Mouse (Mus musculus): ENCODE results near the gene Gm42669. TPM values are rescaled to one million over a fixed set of nuclear protein-coding genes. Genes with fewer than 3 reads are reported as not detected.

The Gm42669 gene
- polyA plus RNA-seq, 1 experiment, result 0.04 TPM

DNA sequence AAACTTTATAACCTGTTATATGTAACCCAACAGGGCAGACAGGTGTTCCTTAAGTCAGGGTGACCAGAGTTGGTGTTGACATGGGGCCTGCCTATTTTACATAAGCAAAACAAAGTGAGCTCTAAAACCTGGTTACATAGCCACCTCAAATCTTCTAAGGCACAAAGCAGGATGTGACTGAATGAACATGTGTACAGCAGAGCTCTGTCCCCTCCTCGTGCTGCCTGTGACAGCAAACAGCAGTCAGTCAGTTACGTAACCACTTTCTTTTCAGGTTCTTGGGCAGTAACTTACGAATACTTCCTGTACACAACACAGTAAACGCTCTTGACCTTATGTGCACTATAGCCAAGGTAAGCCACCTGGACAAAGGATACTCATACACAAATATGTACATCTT lies 38.5 kb downstream of the Gm42669 start:
- peaks cover under 1% of the 10 kb centered on the region for H3K27me3 ChIP-seq (ENCODE audit: control insufficient read depth, insufficient read depth, insufficient read length)
- no peak overlapping the region for H3K4me3 ChIP-seq (ENCODE audit: insufficient read depth, poor library complexity, severe bottlenecking)
- H3ac ChIP-seq (ENCODE audit: control insufficient read depth, insufficient read length, low read depth), result no peak overlapping the region
- H3K79me2 ChIP-seq (ENCODE audit: control insufficient read depth, insufficient read depth), result no peaks in the 10 kb centered on the region
- no peaks in the 10 kb centered on the region for H3K36me3 ChIP-seq (ENCODE audit: control insufficient read depth, insufficient read depth)
- no peaks in the 10 kb centered on the region for H3K79me3 ChIP-seq (ENCODE audit: low read depth)
- TF ChIP-seq USF1 (IDR thresholded peaks at IDR 0.05; ENCODE audit: low read depth), result no peak
- no peak for TF ChIP-seq MYOD1 (IDR thresholded peaks at IDR 0.05; ENCODE audit: control insufficient read depth, insufficient read length, low read depth)
- no peak for TF ChIP-seq MYOG (IDR thresholded peaks at IDR 0.05; ENCODE audit: control insufficient read depth, extremely low read depth, insufficient read length)
- no peak for TF ChIP-seq FOSL1 (IDR thresholded peaks at IDR 0.05; ENCODE audit: insufficient read depth, low read length, poor library complexity, severe bottlenecking)
- no peak for TF ChIP-seq CTCF (IDR thresholded peaks at IDR 0.05; ENCODE audit: control insufficient read depth, insufficient read depth, insufficient read length)
- TF ChIP-seq CEBPB (IDR thresholded peaks at IDR 0.05; ENCODE audit: low read depth), result no peak
- TF ChIP-seq MAX (IDR thresholded peaks at IDR 0.05), result no peak

DNA sequence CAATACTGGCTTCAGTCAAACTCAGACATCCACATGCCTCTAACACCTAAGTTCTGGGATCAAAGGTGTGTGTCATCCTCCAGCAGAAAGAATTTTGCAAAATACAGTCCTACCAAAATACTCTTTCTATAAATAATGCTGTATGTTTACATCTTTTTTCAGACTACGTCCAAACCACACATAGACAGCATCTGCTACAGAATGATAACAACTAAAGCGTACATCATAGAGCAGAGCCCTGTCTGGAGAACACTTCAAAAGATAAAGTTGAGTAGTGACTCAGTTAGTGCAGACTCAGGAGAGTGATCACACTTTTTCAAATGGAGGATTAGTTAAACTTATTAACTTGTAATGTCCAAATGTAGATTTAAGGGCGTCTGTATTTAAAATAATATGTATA lies 40.5 kb downstream of the Gm42669 start:
- no peak for TF ChIP-seq USF1 (IDR thresholded peaks at IDR 0.05; ENCODE audit: low read depth)
- no peak for TF ChIP-seq MAX (IDR thresholded peaks at IDR 0.05)
- TF ChIP-seq MYOG (IDR thresholded peaks at IDR 0.05; ENCODE audit: control insufficient read depth, extremely low read depth, insufficient read length), result no peak
- TF ChIP-seq FOSL1 (IDR thresholded peaks at IDR 0.05; ENCODE audit: insufficient read depth, low read length, poor library complexity, severe bottlenecking), result no peak
- no peak for TF ChIP-seq MYOD1 (IDR thresholded peaks at IDR 0.05; ENCODE audit: control insufficient read depth, insufficient read length, low read depth)
- no peak for TF ChIP-seq CEBPB (IDR thresholded peaks at IDR 0.05; ENCODE audit: low read depth)
- no peak for TF ChIP-seq CTCF (IDR thresholded peaks at IDR 0.05; ENCODE audit: control insufficient read depth, insufficient read depth, insufficient read length)
- Histone ChIP-seq H3K4me3 (ENCODE audit: insufficient read depth, poor library complexity, severe bottlenecking) (no peak overlapping the region), H3K27me3 (ENCODE audit: control insufficient read depth, insufficient read depth, insufficient read length) (no peaks in the 10 kb centered on the region), H3K36me3 (ENCODE audit: control insufficient read depth, insufficient read depth) (no peaks in the 10 kb centered on the region), H3K79me3 (ENCODE audit: low read depth) (no peaks in the 10 kb centered on the region), H3K79me2 (ENCODE audit: control insufficient read depth, insufficient read depth) (no peaks in the 10 kb centered on the region), H3ac (ENCODE audit: control insufficient read depth, insufficient read length, low read depth) (no peak overlapping the region)

DNA sequence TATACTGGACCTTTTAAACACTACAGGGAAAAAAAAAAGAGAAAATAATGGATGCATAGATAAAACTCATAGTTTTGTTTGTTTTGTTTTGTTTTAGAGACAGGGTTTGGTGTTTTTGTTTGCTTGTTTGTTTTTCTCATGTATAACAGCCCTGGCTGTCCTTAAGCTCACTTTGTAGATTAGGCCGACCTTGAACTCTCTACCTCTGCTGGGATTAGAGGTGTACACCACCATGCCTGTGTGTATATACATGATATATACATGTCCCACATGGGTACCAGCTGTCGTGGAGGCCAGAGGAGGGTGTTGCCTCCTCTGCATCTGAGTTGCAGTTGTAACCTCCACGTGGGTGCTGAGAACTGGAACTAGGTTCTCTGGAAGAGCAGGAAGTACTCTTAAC lies 41.0 kb downstream of the Gm42669 start:
- Histone ChIP-seq H3ac (ENCODE audit: control insufficient read depth, insufficient read length, low read depth) (no peak overlapping the region), H3K79me2 (ENCODE audit: control insufficient read depth, insufficient read depth) (no peaks in the 10 kb centered on the region), H3K36me3 (ENCODE audit: control insufficient read depth, insufficient read depth) (no peaks in the 10 kb centered on the region), H3K27me3 (ENCODE audit: control insufficient read depth, insufficient read depth, insufficient read length) (no peaks in the 10 kb centered on the region), H3K4me3 (ENCODE audit: insufficient read depth, poor library complexity, severe bottlenecking) (no peak overlapping the region), H3K79me3 (ENCODE audit: low read depth) (no peaks in the 10 kb centered on the region)
- TF ChIP-seq MYOG (IDR thresholded peaks at IDR 0.05; ENCODE audit: control insufficient read depth, extremely low read depth, insufficient read length), result no peak
- no peak for TF ChIP-seq MAX (IDR thresholded peaks at IDR 0.05)
- no peak for TF ChIP-seq USF1 (IDR thresholded peaks at IDR 0.05; ENCODE audit: low read depth)
- TF ChIP-seq CEBPB (IDR thresholded peaks at IDR 0.05; ENCODE audit: low read depth), result no peak
- no peak for TF ChIP-seq CTCF (IDR thresholded peaks at IDR 0.05; ENCODE audit: control insufficient read depth, insufficient read depth, insufficient read length)
- TF ChIP-seq FOSL1 (IDR thresholded peaks at IDR 0.05; ENCODE audit: insufficient read depth, low read length, poor library complexity, severe bottlenecking), result no peak
- TF ChIP-seq MYOD1 (IDR thresholded peaks at IDR 0.05; ENCODE audit: control insufficient read depth, insufficient read length, low read depth), result no peak

DNA sequence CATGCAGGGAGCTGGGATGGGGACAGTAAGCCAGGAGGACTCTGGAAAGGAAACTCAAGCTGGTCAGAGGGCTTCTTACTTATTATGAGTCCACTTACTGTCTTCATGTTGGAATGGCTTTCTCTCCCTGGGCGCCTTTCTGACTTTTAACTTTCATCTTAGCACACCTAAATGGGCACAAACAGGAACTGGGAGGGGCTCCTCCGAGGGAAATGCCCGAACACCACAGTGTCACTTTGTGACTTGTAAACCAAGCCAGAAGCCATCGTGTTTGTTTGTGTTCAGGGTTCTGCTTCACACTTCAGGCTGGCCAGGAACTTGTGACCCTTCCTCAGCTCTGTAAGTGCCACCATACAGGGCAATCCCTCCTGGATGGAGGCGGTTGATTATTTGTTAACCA lies 46.9 kb downstream of the Gm42669 start:
- Histone ChIP-seq H3K79me2 (ENCODE audit: control insufficient read depth, insufficient read depth) (no peaks in the 10 kb centered on the region), H3K27me3 (ENCODE audit: control insufficient read depth, insufficient read depth, insufficient read length) (no peaks in the 10 kb centered on the region), H3K36me3 (ENCODE audit: control insufficient read depth, insufficient read depth) (peaks cover 21% of the 10 kb centered on the region), H3ac (ENCODE audit: control insufficient read depth, insufficient read length, low read depth) (no peak overlapping the region), H3K79me3 (ENCODE audit: low read depth) (no peaks in the 10 kb centered on the region), H3K4me3 (ENCODE audit: insufficient read depth, poor library complexity, severe bottlenecking) (no peak overlapping the region)
- no peak for TF ChIP-seq MAX (IDR thresholded peaks at IDR 0.05)
- TF ChIP-seq MYOG (IDR thresholded peaks at IDR 0.05; ENCODE audit: control insufficient read depth, extremely low read depth, insufficient read length), result no peak

DNA sequence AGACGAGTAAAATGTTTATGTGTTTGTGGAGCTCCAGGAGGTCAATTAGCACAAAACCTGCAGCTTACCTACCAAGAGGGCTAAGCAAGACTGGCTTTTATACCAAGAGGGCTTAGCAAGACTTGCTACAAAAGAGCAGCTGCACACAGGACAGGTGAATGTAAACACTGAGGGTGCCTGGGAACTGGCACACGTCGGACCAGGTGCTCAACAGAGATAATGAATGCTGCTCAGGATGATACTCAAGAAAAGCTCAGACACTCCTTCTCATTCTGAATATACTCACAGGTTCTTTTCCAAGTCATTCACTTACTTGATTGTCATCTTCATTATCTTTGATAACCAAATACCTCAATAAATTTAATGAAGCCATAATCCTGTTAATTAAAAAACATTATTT lies 49.5 kb downstream of the Gm42669 start:
- H3K4me3 ChIP-seq (ENCODE audit: insufficient read depth, poor library complexity, severe bottlenecking), result no peak overlapping the region
- H3ac ChIP-seq (ENCODE audit: control insufficient read depth, insufficient read length, low read depth), result no peak overlapping the region
- no peak for TF ChIP-seq MYOD1 (IDR thresholded peaks at IDR 0.05; ENCODE audit: control insufficient read depth, insufficient read length, low read depth)
- TF ChIP-seq CTCF (IDR thresholded peaks at IDR 0.05; ENCODE audit: control insufficient read depth, insufficient read depth, insufficient read length), result no peak
- no peak for TF ChIP-seq CEBPB (IDR thresholded peaks at IDR 0.05; ENCODE audit: low read depth)
- TF ChIP-seq MAX (IDR thresholded peaks at IDR 0.05), result no peak
- TF ChIP-seq USF1 (IDR thresholded peaks at IDR 0.05; ENCODE audit: low read depth), result no peak
- no peak for TF ChIP-seq MYOG (IDR thresholded peaks at IDR 0.05; ENCODE audit: control insufficient read depth, extremely low read depth, insufficient read length)
- no peak for TF ChIP-seq FOSL1 (IDR thresholded peaks at IDR 0.05; ENCODE audit: insufficient read depth, low read length, poor library complexity, severe bottlenecking)
- H3K79me3 ChIP-seq (ENCODE audit: low read depth), result no peaks in the 10 kb centered on the region
- no peaks in the 10 kb centered on the region for H3K79me2 ChIP-seq (ENCODE audit: control insufficient read depth, insufficient read depth)
- H3K36me3 ChIP-seq (ENCODE audit: control insufficient read depth, insufficient read depth), result peaks cover 38% of the 10 kb centered on the region
- H3K27me3 ChIP-seq (ENCODE audit: control insufficient read depth, insufficient read depth, insufficient read length), result no peaks in the 10 kb centered on the region

DNA sequence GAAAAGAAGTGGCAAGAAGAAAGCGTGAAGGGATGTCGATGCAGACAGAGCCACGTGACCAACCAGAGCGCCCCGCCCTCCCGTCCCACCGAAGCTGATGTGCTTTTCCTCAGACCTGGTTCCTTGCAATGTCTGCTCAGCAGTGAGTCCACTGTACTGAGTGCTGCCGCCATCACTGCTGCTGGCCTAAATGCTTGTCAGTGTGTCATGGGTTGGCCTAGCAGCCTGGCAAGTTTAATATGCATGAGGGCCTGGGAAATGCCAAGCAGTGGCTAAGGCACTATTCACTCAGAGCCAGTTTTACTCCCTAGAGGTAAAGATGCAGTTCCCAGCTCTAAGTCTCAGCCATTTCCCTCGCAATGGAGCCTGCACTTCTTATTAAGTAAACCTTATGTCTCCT lies 61.7 kb downstream of the Gm42669 start:
- Histone ChIP-seq H3K4me3 (ENCODE audit: insufficient read depth, poor library complexity, severe bottlenecking) (no peak overlapping the region), H3K36me3 (ENCODE audit: control insufficient read depth, insufficient read depth) (peaks cover 13% of the 10 kb centered on the region), H3ac (ENCODE audit: control insufficient read depth, insufficient read length, low read depth) (no peak overlapping the region), H3K79me2 (ENCODE audit: control insufficient read depth, insufficient read depth) (no peaks in the 10 kb centered on the region), H3K79me3 (ENCODE audit: low read depth) (no peaks in the 10 kb centered on the region), H3K27me3 (ENCODE audit: control insufficient read depth, insufficient read depth, insufficient read length) (no peaks in the 10 kb centered on the region)
- no peak for TF ChIP-seq MYOD1 (IDR thresholded peaks at IDR 0.05; ENCODE audit: control insufficient read depth, insufficient read length, low read depth)

Data from C2C12 (cell line).